Mouse (Mus musculus) olfactory bulb, adult 2 months (tissue): ENCODE data around the gene Pdgfra.

Source experiments
- CTCF ChIP-seq: fragments of 200-500 bp; IDR thresholded peaks from 2 replicates; pipeline ENCODE4 v1.5.1; 2012; ENCODE audit warnings: low read depth, mild to moderate bottlenecking, low read length, moderate library complexity; ENCODE audit not compliant: insufficient read depth
- POLR2A ChIP-seq: fragments of 200-500 bp; IDR thresholded peaks from 2 replicates; pipeline ENCODE4 v1.6.1; 2012; ENCODE audit warnings: mild to moderate bottlenecking, low read depth, low read length, moderate library complexity; ENCODE audit not compliant: insufficient read depth

- TF ChIP-seq POLR2A (no peak), CTCF (no peak)
Observed at GRCm38 (mm10) chr5:75163289-75163951, 11.3 kb downstream of the Pdgfra start.
